Mouse (Mus musculus) liver, postnatal 0 days (tissue): Measurements from ENCODE around the gene Fam160a2.

Source experiments
- CTCF ChIP-seq: sonication (generic); IDR thresholded peaks from 2 replicates; pipeline ENCODE4 v1.5.1; 2016; ENCODE audit warnings: antibody characterized with exemption, low read depth
- EP300 ChIP-seq: IDR thresholded peaks from 2 replicates; pipeline ENCODE4 v1.6.1; 2016; ENCODE audit warnings: antibody characterized with exemption, low read depth, mild to moderate bottlenecking

- TF ChIP-seq CTCF: no peak
- TF ChIP-seq EP300: no peak
Measured at GRCm38 (mm10) chr7:105390236-105390635, 9.6 kb downstream of the Fam160a2 start.
